ENCODE assay signal across 21 mouse cellular contexts in genomic region chr6:146733554-146733953, GRCm38 (mm10). TPM values are rescaled to one million over a fixed set of nuclear protein-coding genes. Genes with fewer than 3 reads are reported as not detected.
DNase-seq lines count a peak whose midpoint lies in the region; ATAC-seq and TF ChIP-seq lines count a peak whose summit lies in the region.
"Had no signal": no experiment of that assay in that cellular context is flagged by ENCODE, and none has a peak within 500 bp of the region (broad histone marks: within the 10 kb centered on the region; RNA-seq: fewer than 3 reads in every experiment).

No protein-coding gene starts in this region.

- 38% methylated on average over 1 of the region's 1 CpGs for WGBS in limb, embryonic 12.5 days
- WGBS in limb, embryonic 10.5 days, result 92% methylated on average over 1 of the region's 1 CpGs
- WGBS in intestine, postnatal 0 days, result 25% methylated on average over 1 of the region's 1 CpGs
- 22% methylated on average over 1 of the region's 1 CpGs for WGBS in small intestine, adult 2 months
- 100% methylated on average over 1 of the region's 1 CpGs for WGBS in forebrain, embryonic 14.5 days

- H3K9me3 ChIP-seq in limb, embryonic 12.5 days, result no peaks in the 10 kb centered on the region
- no peaks in the 10 kb centered on the region for H3K9me3 ChIP-seq in limb, embryonic 10.5 days (replicated peaks)
- no peaks in the 10 kb centered on the region for H3K9me3 ChIP-seq in intestine, postnatal 0 days (ENCODE audit: control insufficient read depth)
- no peaks in the 10 kb centered on the region for H3K9me3 ChIP-seq in forebrain, embryonic 14.5 days (replicated peaks; ENCODE audit: control insufficient read depth, low read length)
- H3K9me3 ChIP-seq: embryonic facial prominence, embryonic 10.5 days; forebrain, embryonic 10.5 days; hindbrain, embryonic 13.5 days; liver, embryonic 13.5 days; megakaryocyte, embryonic 14.5 days; midbrain, embryonic 15.5 days had no signal

- ATAC-seq in limb, embryonic 12.5 days (ENCODE audit: insufficient number of reproducible peaks, insufficient read depth, low FRiP score, low TSS enrichment, low read depth), result no peak
- peak; percentile 54; the same call in 1 of the 2 replicates for ATAC-seq in common myeloid progenitor, adult 5-6 weeks (replicated peaks; ENCODE audit: low read depth, poor library complexity, severe bottlenecking)
- ATAC-seq in intestine, postnatal 0 days, result peak; percentile 88
- ATAC-seq in forebrain, embryonic 14.5 days, result no peak
- no peak for ATAC-seq in erythroblast, adult 5-6 weeks (replicated peaks; ENCODE audit: low FRiP score, poor library complexity, severe bottlenecking)
- ATAC-seq: midbrain, embryonic 15.5 days had no signal

- no peaks in the 10 kb centered on the region for H3K27me3 ChIP-seq in limb, embryonic 12.5 days
- H3K27me3 ChIP-seq in limb, embryonic 10.5 days (ENCODE audit: low read depth, poor library complexity, severe bottlenecking), result no peaks in the 10 kb centered on the region
- no peaks in the 10 kb centered on the region for H3K27me3 ChIP-seq in intestine, postnatal 0 days (replicated peaks; ENCODE audit: control insufficient read depth, insufficient read depth, low read length)
- H3K27me3 ChIP-seq in small intestine, adult 2 months (ENCODE audit: control insufficient read depth, insufficient read depth, low read length), result no peaks in the 10 kb centered on the region
- no peaks in the 10 kb centered on the region for H3K27me3 ChIP-seq in forebrain, embryonic 14.5 days (replicated peaks; ENCODE audit: control insufficient read depth, insufficient read depth, low read length)
- H3K27me3 ChIP-seq: hindbrain, embryonic 13.5 days; liver, embryonic 13.5 days; megakaryocyte, embryonic 14.5 days; midbrain, embryonic 15.5 days had no signal

- TF ChIP-seq CTCF in intestine, postnatal 0 days (IDR thresholded peaks at IDR 0.05; ENCODE audit: low read depth), result no peak
- no peak for TF ChIP-seq CTCF in small intestine, adult 2 months (IDR thresholded peaks at IDR 0.05; ENCODE audit: extremely low read depth, insufficient read length, insufficient replicate concordance, low read depth, low read length)

- H3K4me1 ChIP-seq in limb, embryonic 12.5 days (replicated peaks), result peaks cover 20% of the 10 kb centered on the region
- peaks cover 7% of the 10 kb centered on the region for H3K4me1 ChIP-seq in limb, embryonic 10.5 days
- H3K4me1 ChIP-seq in intestine, postnatal 0 days (replicated peaks; ENCODE audit: control insufficient read depth, insufficient read depth, low read length), result peaks cover 15% of the 10 kb centered on the region
- H3K4me1 ChIP-seq in small intestine, adult 2 months (ENCODE audit: control insufficient read depth, insufficient read depth, insufficient read length, low read length), result peaks cover 16% of the 10 kb centered on the region; the same call in 1 of the 2 replicates
- no peaks in the 10 kb centered on the region for H3K4me1 ChIP-seq in forebrain, embryonic 14.5 days (ENCODE audit: control insufficient read depth, insufficient read depth, low read length)

- no peak overlapping the region for H3K9ac ChIP-seq in limb, embryonic 12.5 days (replicated peaks)
- H3K9ac ChIP-seq in intestine, postnatal 0 days (ENCODE audit: low read depth, low read length), result no peak overlapping the region
- no peak overlapping the region for H3K9ac ChIP-seq in forebrain, embryonic 14.5 days (ENCODE audit: low read length)
- H3K9ac ChIP-seq: hindbrain, embryonic 13.5 days; liver, embryonic 13.5 days; midbrain, embryonic 15.5 days had no signal

- DNase-seq in limb, embryonic 10.5 days (ENCODE audit: low spot score), result no peak
- DNase-seq in forebrain, embryonic 14.5 days (ENCODE audit: low spot score), result no peak
- DNase-seq: adrenal gland, postnatal 14 days; cerebellum, adult 8-10 months; gastrocnemius, adult 2 months; kidney, adult 8-10 months; kidney, postnatal 10 days; liver, embryonic 13.5 days; lung, adult 2 months; lung, postnatal 14 days had no signal

- TF ChIP-seq POLR2A in small intestine, adult 2 months (IDR thresholded peaks at IDR 0.05; ENCODE audit: low read depth, low read length), result no peak

- H3K4me3 ChIP-seq in limb, embryonic 12.5 days (replicated peaks), result no peak overlapping the region
- no peak overlapping the region for H3K4me3 ChIP-seq in limb, embryonic 10.5 days
- no peak overlapping the region for H3K4me3 ChIP-seq in intestine, postnatal 0 days (ENCODE audit: low read depth, low read length)
- H3K4me3 ChIP-seq in small intestine, adult 2 months (ENCODE audit: low read depth, low read length), result no peak overlapping the region
- no peak overlapping the region for H3K4me3 ChIP-seq in forebrain, embryonic 14.5 days (ENCODE audit: low read depth, low read length)
- H3K4me3 ChIP-seq: embryonic facial prominence, embryonic 10.5 days; forebrain, embryonic 10.5 days; gastrocnemius, adult 2 months; hindbrain, embryonic 13.5 days; liver, embryonic 13.5 days; megakaryocyte, embryonic 14.5 days; midbrain, embryonic 15.5 days; myocyte had no signal

- H3K4me2 ChIP-seq in limb, embryonic 12.5 days, result no peak overlapping the region
- H3K4me2 ChIP-seq in intestine, postnatal 0 days (replicated peaks; ENCODE audit: low read depth), result no peak overlapping the region
- no peak overlapping the region for H3K4me2 ChIP-seq in forebrain, embryonic 14.5 days (ENCODE audit: low read length)
- H3K4me2 ChIP-seq: hindbrain, embryonic 13.5 days; liver, embryonic 13.5 days; midbrain, embryonic 15.5 days had no signal

- no peaks in the 10 kb centered on the region for H3K36me3 ChIP-seq in limb, embryonic 12.5 days
- H3K36me3 ChIP-seq in limb, embryonic 10.5 days, result no peaks in the 10 kb centered on the region
- no peaks in the 10 kb centered on the region for H3K36me3 ChIP-seq in intestine, postnatal 0 days (ENCODE audit: control insufficient read depth, insufficient read depth)
- no peaks in the 10 kb centered on the region for H3K36me3 ChIP-seq in small intestine, adult 2 months (ENCODE audit: control insufficient read depth, insufficient read depth, low read length)
- H3K36me3 ChIP-seq in forebrain, embryonic 14.5 days (ENCODE audit: control insufficient read depth, insufficient read depth, low read length), result no peaks in the 10 kb centered on the region
- H3K36me3 ChIP-seq: embryonic facial prominence, embryonic 10.5 days; forebrain, embryonic 10.5 days; hindbrain, embryonic 13.5 days; liver, embryonic 13.5 days; midbrain, embryonic 15.5 days had no signal

- peak overlapping the region; percentile 56; the same call in 1 of the 2 replicates for H3K27ac ChIP-seq in limb, embryonic 12.5 days
- no peak overlapping the region for H3K27ac ChIP-seq in limb, embryonic 10.5 days
- peak overlapping the region; percentile 54; the same call in 1 of the 2 replicates for H3K27ac ChIP-seq in intestine, postnatal 0 days (ENCODE audit: low read depth, low read length)
- H3K27ac ChIP-seq in small intestine, adult 2 months (ENCODE audit: insufficient read depth, low read depth, low read length), result peak overlapping the region; percentile 31
- H3K27ac ChIP-seq in forebrain, embryonic 14.5 days (ENCODE audit: low read depth, low read length), result no peak overlapping the region
- H3K27ac ChIP-seq: embryonic facial prominence, embryonic 10.5 days; forebrain, embryonic 10.5 days; gastrocnemius, adult 2 months; hindbrain, embryonic 13.5 days; liver, embryonic 13.5 days; midbrain, embryonic 15.5 days had no signal

RNA-seq across cellular contexts. Expression of gene Stk38l, which starts 8.8 kb away (rescaled TPM):
- polyA plus RNA-seq in limb, embryonic 12.5 days (2016; fragmentation: Nextera tagmentation; extraction: Ambion mirVana), result 21.8 and 22.6 TPM in 2 replicates
- 20.0 and 24.6 TPM in 2 replicates for polyA plus RNA-seq in limb, embryonic 10.5 days (2016; fragmentation: Nextera tagmentation; extraction: Ambion mirVana)
- 1.3 and 2.9 TPM in 2 replicates for total RNA-seq in common myeloid progenitor, adult 5-6 weeks (2017)
- 11.6 and 13.4 TPM in 2 replicates for polyA plus RNA-seq in intestine, postnatal 0 days (2015; fragmentation: Nextera tagmentation; extraction: Ambion mirVana)
- polyA plus RNA-seq in small intestine, adult 2 months (2012; rRNA removed), result 1.1 and 1.6 TPM in 2 replicates
- polyA plus RNA-seq in forebrain, embryonic 14.5 days (2014; fragmentation: Nextera tagmentation; extraction: Ambion mirVana), result 13.5 and 14.9 TPM in 2 replicates
- 0.58 and 1.0 TPM in 2 replicates for total RNA-seq in erythroblast, adult 5-6 weeks (2015; ENCODE audit: low replicate concordance)
- total RNA-seq in erythroblast, adult 5-6 weeks (2017; ENCODE audit: low replicate concordance), result 1.4 and 6.8 TPM in 2 replicates

Comparison
In these comparisons a context has a peak if more than half of its experiments do, and no peak if none do; other contexts are left out.
1. H3K27ac ChIP-seq: peak in limb, embryonic 12.5 days (single experiment), intestine, postnatal 0 days (single experiment) and small intestine, adult 2 months (single experiment); none in limb, embryonic 10.5 days (single experiment) and forebrain, embryonic 14.5 days (single experiment).
2. ATAC-seq: peak in common myeloid progenitor, adult 5-6 weeks (single experiment) and intestine, postnatal 0 days (single experiment); none in limb, embryonic 12.5 days (single experiment), forebrain, embryonic 14.5 days (single experiment) and erythroblast, adult 5-6 weeks (single experiment).